Mouse (Mus musculus) heart, adult 2 months (tissue): ENCODE measurements around the gene Faxc.

Experiments used
- CTCF ChIP-seq: fragments of 200-600 bp; IDR thresholded peaks from 2 replicates; pipeline ENCODE4 v1.8.1; 2022; ENCODE audit warnings: antibody characterized with exemption, mild to moderate bottlenecking, moderate library complexity
- EP300 ChIP-seq: fragments of 200-500 bp; IDR thresholded peaks from 2 replicates; pipeline ENCODE4 v1.6.1; 2011; ENCODE audit warnings: low read depth, low read length, control low read depth; ENCODE audit not compliant: insufficient read depth
- POLR2A ChIP-seq: fragments of 200-500 bp; IDR thresholded peaks from 2 replicates; pipeline ENCODE4 v1.6.1; 2011; ENCODE audit warnings: mild to moderate bottlenecking, low read depth, low read length, control low read depth; ENCODE audit not compliant: insufficient read depth

GRCm38 (mm10) chr4:21885831-21886230, 45.3 kb upstream of the Faxc start:
- no peak for TF ChIP-seq POLR2A
- no peak for TF ChIP-seq CTCF
- TF ChIP-seq EP300 = no peak
